Mouse (Mus musculus): ENCODE measurements around the gene Phactr2. TPM values are rescaled to one million over a fixed set of nuclear protein-coding genes. Genes with fewer than 3 reads are reported as not detected.

Gene Phactr2
- polyA plus RNA-seq, 1 experiment: 3.5 TPM

- Histone ChIP-seq H3K27me3 (ENCODE audit: control insufficient read depth, insufficient read depth, low read length) (no peaks in the 10 kb centered on the region), H3K4me1 (ENCODE audit: control insufficient read depth, insufficient read depth, insufficient read length) (peaks cover 4% of the 10 kb centered on the region; the same call in 1 of the 2 replicates), H3K36me3 (ENCODE audit: control insufficient read depth, insufficient read depth, low read length) (no peaks in the 10 kb centered on the region), H3K27ac (ENCODE audit: insufficient read depth, low read length) (no peak overlapping the region), H3K4me3 (ENCODE audit: extremely low read depth, insufficient read depth, insufficient read length) (no peak overlapping the region)
- no peak for DNase-seq (ENCODE audit: low read depth in 1 of 2, low spot score in 2 of 2)
- 91% methylated on average over 9 of the region's 9 CpGs for WGBS
- TF ChIP-seq POLR2A (IDR thresholded peaks at IDR 0.05; ENCODE audit: low read depth, low read length) (no peak), CTCF (IDR thresholded peaks at IDR 0.05; ENCODE audit: extremely low read depth, insufficient read depth, insufficient read length, insufficient replicate concordance) (no peak)
Observed at GRCm38 (mm10) chr10:13437011-13437410, 37.2 kb downstream of the Phactr2 start.

GRCm38 (mm10) chr10:13433016-13433415 lies 41.2 kb downstream of the Phactr2 start:
- Histone ChIP-seq H3K36me3 (ENCODE audit: control insufficient read depth, insufficient read depth, low read length) (no peaks in the 10 kb centered on the region), H3K27me3 (ENCODE audit: control insufficient read depth, insufficient read depth, low read length) (no peaks in the 10 kb centered on the region), H3K4me1 (ENCODE audit: control insufficient read depth, insufficient read depth, insufficient read length) (no peaks in the 10 kb centered on the region), H3K27ac (ENCODE audit: insufficient read depth, low read length) (no peak overlapping the region), H3K4me3 (ENCODE audit: extremely low read depth, insufficient read depth, insufficient read length) (no peak overlapping the region)
- 91% methylated on average over 7 of the region's 7 CpGs for WGBS
- DNase-seq (ENCODE audit: low read depth in 1 of 2, low spot score in 2 of 2): no peak
- no peak for TF ChIP-seq CTCF (IDR thresholded peaks at IDR 0.05; ENCODE audit: extremely low read depth, insufficient read depth, insufficient read length, insufficient replicate concordance)
- TF ChIP-seq POLR2A (IDR thresholded peaks at IDR 0.05; ENCODE audit: low read depth, low read length): no peak

- H3K4me1 ChIP-seq (ENCODE audit: control insufficient read depth, insufficient read depth, insufficient read length): no peaks in the 10 kb centered on the region
Observed at GRCm38 (mm10) chr10:13431641-13432540, 42.3 kb downstream of the Phactr2 start.

GRCm38 (mm10) chr10:13429766-13430165 lies 44.4 kb downstream of the Phactr2 start:
- 16% methylated on average over 5 of the region's 5 CpGs for WGBS

More at GRCm38 (mm10) chr10:13431641-13432540, 42.3 kb downstream of the Phactr2 start:
- DNase-seq (ENCODE audit: low read depth in 1 of 2, low spot score in 2 of 2): no peak
- H3K36me3 ChIP-seq (ENCODE audit: control insufficient read depth, insufficient read depth, low read length): no peaks in the 10 kb centered on the region
- no peaks in the 10 kb centered on the region for H3K27me3 ChIP-seq (ENCODE audit: control insufficient read depth, insufficient read depth, low read length)
- H3K27ac ChIP-seq (ENCODE audit: insufficient read depth, low read length): no peak overlapping the region
- no peak overlapping the region for H3K4me3 ChIP-seq (ENCODE audit: extremely low read depth, insufficient read depth, insufficient read length)
- no peak for TF ChIP-seq POLR2A (IDR thresholded peaks at IDR 0.05; ENCODE audit: low read depth, low read length)
- no peak for TF ChIP-seq CTCF (IDR thresholded peaks at IDR 0.05; ENCODE audit: extremely low read depth, insufficient read depth, insufficient read length, insufficient replicate concordance)
- WGBS: 47% methylated on average over 8 of the region's 8 CpGs

GRCm38 (mm10) chr10:13429240-13429639 lies 45.0 kb downstream of the Phactr2 start:
- 88% methylated on average over 13 of the region's 13 CpGs for WGBS
- Histone ChIP-seq H3K27me3 (ENCODE audit: control insufficient read depth, insufficient read depth, low read length) (no peaks in the 10 kb centered on the region), H3K4me3 (ENCODE audit: extremely low read depth, insufficient read depth, insufficient read length) (no peak overlapping the region), H3K27ac (ENCODE audit: insufficient read depth, low read length) (no peak overlapping the region), H3K4me1 (ENCODE audit: control insufficient read depth, insufficient read depth, insufficient read length) (no peaks in the 10 kb centered on the region), H3K36me3 (ENCODE audit: control insufficient read depth, insufficient read depth, low read length) (no peaks in the 10 kb centered on the region)
- TF ChIP-seq CTCF (IDR thresholded peaks at IDR 0.05; ENCODE audit: extremely low read depth, insufficient read depth, insufficient read length, insufficient replicate concordance) (no peak), POLR2A (IDR thresholded peaks at IDR 0.05; ENCODE audit: low read depth, low read length) (no peak)
- no peak for DNase-seq (ENCODE audit: low read depth in 1 of 2, low spot score in 2 of 2)

More at GRCm38 (mm10) chr10:13429766-13430165, 44.4 kb downstream of the Phactr2 start:
- TF ChIP-seq POLR2A (IDR thresholded peaks at IDR 0.05; ENCODE audit: low read depth, low read length) (no peak), CTCF (IDR thresholded peaks at IDR 0.05; ENCODE audit: extremely low read depth, insufficient read depth, insufficient read length, insufficient replicate concordance) (peak; percentile 62; the same call in 1 of the 2 replicates)
- peak; percentile 8 to 37 for DNase-seq (ENCODE audit: low read depth in 1 of 2, low spot score in 2 of 2)
- no peaks in the 10 kb centered on the region for H3K27me3 ChIP-seq (ENCODE audit: control insufficient read depth, insufficient read depth, low read length)
- no peaks in the 10 kb centered on the region for H3K36me3 ChIP-seq (ENCODE audit: control insufficient read depth, insufficient read depth, low read length)
- H3K4me3 ChIP-seq (ENCODE audit: extremely low read depth, insufficient read depth, insufficient read length): no peak overlapping the region
- no peaks in the 10 kb centered on the region for H3K4me1 ChIP-seq (ENCODE audit: control insufficient read depth, insufficient read depth, insufficient read length)
- H3K27ac ChIP-seq (ENCODE audit: insufficient read depth, low read length): no peak overlapping the region

- Histone ChIP-seq H3K27me3 (ENCODE audit: control insufficient read depth, insufficient read depth, low read length) (no peaks in the 10 kb centered on the region), H3K27ac (ENCODE audit: insufficient read depth, low read length) (no peak overlapping the region), H3K36me3 (ENCODE audit: control insufficient read depth, insufficient read depth, low read length) (no peaks in the 10 kb centered on the region), H3K4me1 (ENCODE audit: control insufficient read depth, insufficient read depth, insufficient read length) (no peaks in the 10 kb centered on the region), H3K4me3 (ENCODE audit: extremely low read depth, insufficient read depth, insufficient read length) (no peak overlapping the region)
- 48% methylated on average over 7 of the region's 7 CpGs for WGBS
- TF ChIP-seq CTCF (IDR thresholded peaks at IDR 0.05; ENCODE audit: extremely low read depth, insufficient read depth, insufficient read length, insufficient replicate concordance) (no peak), POLR2A (IDR thresholded peaks at IDR 0.05; ENCODE audit: low read depth, low read length) (no peak)
- no peak for DNase-seq (ENCODE audit: low read depth in 1 of 2, low spot score in 2 of 2)
Observed at GRCm38 (mm10) chr10:13428536-13428935, 45.7 kb downstream of the Phactr2 start.

- Histone ChIP-seq H3K4me1 (ENCODE audit: control insufficient read depth, insufficient read depth, insufficient read length) (no peaks in the 10 kb centered on the region), H3K36me3 (ENCODE audit: control insufficient read depth, insufficient read depth, low read length) (no peaks in the 10 kb centered on the region), H3K27me3 (ENCODE audit: control insufficient read depth, insufficient read depth, low read length) (no peaks in the 10 kb centered on the region), H3K4me3 (ENCODE audit: extremely low read depth, insufficient read depth, insufficient read length) (no peak overlapping the region), H3K27ac (ENCODE audit: insufficient read depth, low read length) (no peak overlapping the region)
- DNase-seq (ENCODE audit: low read depth in 1 of 2, low spot score in 2 of 2): no peak
- no peak for TF ChIP-seq CTCF (IDR thresholded peaks at IDR 0.05; ENCODE audit: extremely low read depth, insufficient read depth, insufficient read length, insufficient replicate concordance)
- no peak for TF ChIP-seq POLR2A (IDR thresholded peaks at IDR 0.05; ENCODE audit: low read depth, low read length)
- WGBS: 90% methylated on average over 10 of the region's 10 CpGs
Observed at GRCm38 (mm10) chr10:13427599-13427998, 46.6 kb downstream of the Phactr2 start.
